Mouse (Mus musculus): ENCODE results near the gene Gm29666.

Gene Gm29666

DNA sequence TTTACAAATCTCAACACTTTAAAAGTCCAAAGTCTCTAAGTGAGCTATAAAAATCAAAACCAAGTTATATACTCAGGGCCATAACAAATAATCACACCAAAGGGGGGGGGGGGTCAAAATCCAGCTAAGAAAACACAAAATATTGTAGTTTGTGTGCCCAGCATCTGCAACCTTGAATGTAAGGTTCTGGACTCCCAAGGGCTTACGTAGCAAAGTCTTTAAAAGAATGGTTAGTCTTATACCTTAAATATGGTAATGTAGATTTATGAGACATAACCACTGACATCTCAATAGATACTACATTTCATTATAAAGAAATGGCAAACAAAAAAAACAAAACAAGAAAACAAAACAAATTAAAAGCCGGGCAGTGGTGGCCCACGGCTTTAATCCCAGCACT lies at the start of gene Gm29666:
Gene Gm29666 (minus strand): TSS at position 101 of the 400 bp plus-strand sequence.
- DNase-seq (ENCODE audit: low spot score): no peak

DNA sequence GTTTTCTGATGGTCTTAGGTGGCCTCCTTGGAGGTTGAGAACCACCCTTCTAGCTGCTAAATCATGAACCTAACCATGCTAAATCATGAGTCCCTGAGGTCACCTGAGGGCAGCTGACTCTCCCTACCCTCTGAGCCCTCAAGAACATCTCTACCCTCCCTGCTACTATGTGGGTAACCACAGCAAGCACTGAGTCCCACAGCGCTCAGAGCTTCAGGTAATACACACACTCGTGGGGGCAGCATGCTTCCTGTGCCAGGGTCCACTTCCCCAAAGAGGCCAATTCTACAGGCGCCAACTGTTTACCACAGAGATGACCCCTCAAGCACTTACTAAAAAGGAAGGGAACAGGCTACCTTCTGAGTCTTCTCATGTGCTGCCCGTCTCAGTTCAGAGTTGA lies 48.7 kb upstream of the Gm29666 start:
- DNase-seq (ENCODE audit: low spot score): no peak

DNA sequence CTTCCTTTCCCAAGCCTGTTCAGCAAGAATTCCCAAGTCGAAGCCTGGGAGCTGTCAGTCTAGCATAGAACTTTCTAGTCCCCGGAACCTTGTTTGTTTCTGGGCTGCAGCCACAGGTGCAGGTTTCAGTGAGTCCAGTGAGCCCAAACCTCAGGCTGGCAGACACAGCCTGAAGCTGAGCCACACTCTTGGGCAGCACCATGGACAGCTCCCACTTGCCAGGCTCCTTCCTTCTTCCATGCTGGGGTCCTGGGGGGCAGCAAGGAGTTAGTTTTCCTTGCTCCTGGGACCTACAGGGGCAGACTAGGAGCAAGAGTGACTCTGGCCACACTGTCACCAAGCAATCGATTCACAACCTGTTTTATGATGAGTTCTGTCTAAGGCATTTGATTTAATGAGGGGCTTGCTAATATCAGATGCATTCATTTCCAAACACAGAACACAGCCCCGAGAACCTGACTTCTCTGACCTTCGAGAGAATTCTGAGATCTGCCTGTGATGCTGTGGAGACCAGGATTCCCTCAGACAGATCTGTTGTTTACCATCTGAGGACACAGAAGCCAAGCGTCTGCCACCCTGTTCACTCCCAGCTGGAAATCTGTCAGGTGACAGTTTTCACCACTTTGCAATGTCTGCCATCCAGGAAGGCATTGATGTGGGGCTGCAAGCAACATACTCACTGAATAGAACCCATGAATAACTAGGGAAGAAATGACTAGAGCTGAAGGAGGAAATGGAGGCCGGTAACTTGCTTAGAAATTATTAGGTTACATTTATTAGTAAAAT lies 45.9 kb upstream of the Gm29666 start:
- peak; percentile 67 for DNase-seq (ENCODE audit: low spot score)

DNA sequence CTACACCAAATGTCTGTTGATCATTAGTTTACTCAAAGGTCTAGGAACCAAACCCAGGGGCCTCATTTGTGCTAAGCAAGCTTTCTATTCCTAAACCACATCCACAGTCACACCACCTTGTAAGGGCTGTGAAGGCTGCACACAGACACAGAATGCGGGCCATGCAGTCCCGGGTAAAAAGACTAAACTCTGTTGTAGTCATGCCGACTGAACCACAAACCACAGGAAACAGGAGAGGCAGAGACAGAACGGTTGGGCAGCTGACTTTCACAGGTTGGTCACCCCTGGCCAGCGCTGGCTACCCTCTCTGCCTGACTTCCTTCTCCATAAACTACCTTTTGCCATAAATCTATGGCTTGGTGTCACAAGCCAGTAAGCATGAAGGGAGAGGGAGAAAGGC lies 44.9 kb upstream of the Gm29666 start:
- no peak for DNase-seq (ENCODE audit: low spot score)

DNA sequence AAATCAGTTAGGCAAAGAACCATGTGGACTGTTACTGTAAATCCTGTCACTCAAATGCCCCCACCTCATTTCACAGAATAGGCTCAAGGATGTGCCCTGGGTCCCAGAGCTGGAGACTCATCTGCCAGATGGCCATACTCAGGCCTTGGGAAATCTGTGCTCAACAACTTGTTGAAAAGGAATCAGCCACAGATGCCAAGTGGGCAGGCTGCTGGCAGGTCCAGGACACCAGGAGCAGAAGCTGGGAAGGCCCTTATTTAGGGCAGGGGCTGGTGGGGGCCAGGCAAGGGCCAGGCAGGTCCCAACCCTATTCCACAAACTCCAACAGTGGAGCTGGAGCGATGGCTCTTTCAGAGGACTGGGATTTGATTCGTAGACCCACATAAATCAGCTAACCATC lies 42.7 kb upstream of the Gm29666 start:
- no peak for DNase-seq (ENCODE audit: low spot score)

DNA sequence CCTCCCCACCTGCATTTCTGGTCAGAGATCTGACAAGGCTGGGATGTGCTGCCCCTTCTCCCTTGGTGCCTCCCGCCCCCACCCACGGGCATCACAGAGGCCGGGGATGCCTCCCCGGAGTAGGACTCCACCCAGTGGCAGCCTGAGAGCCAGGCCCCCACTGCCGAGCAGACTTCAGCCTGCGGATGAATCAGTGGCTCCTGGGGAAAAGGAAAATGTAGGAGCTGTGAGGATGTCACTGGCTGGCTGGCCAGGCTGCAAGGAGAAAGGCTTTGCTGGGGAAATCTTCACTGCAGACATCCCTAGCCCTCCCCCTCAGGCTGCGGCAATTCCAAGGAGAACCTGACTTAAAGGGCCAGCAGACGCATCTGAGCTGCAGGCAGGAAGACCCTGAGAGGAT lies 40.9 kb upstream of the Gm29666 start:
- no peak for DNase-seq (ENCODE audit: low spot score)

DNA sequence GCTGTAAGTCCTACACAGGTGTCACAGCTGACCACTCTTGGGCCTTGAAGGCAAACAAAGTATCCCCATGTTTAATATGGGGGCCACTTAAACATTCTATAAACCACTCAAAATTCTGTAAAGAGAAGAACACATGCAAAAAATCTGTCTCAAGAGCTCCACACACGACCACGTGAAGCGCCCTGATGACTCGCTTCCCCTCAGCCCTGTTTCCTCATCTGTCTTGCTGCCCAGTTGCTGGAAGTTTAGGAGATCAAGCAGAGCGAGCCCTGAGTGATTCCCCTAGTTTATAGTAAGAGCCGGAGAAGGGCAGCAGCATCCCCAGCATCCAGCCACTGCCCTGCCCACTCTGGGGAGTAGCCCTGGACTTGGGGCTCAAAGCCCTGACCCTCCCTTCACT lies 40.1 kb upstream of the Gm29666 start:
- DNase-seq (ENCODE audit: low spot score): no peak

DNA sequence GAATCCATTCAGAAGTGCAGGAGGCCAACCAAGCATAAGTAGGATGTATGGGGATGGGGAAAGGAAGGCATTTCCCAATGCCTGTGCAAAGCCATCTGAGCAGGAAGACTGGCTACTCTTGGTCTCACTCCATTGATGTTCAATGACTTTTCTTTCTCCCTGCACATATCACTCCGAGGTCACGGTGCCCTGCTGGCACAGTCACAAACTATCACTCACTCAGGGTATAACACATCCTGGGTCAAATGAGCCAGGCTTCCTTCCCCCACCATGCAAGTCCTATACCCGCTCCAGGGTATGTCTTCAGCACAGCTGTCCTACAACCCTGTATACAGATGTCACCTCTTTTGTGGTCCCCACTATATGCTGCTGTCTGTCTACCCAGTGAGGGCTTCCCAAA lies 38.5 kb upstream of the Gm29666 start:
- DNase-seq (ENCODE audit: low spot score): no peak

DNA sequence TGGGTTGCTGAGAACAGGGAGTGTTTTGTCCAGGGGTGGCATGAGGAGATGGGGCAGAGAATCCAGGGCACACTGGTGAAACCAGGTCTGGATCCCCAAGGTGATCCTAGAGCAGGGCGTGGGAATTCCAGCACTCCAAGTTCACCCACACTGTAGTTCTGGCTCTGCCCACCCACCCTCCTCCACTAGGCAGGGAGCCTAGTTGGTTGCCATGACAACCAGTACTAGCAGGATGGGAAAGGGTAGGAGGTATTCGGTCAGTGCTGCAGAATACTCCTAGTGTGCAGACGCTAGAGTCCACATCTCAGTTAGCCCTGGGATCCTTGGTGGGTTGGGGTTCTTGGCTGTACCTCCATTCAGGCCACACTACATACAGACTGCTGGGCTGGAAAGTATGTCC lies 38.0 kb upstream of the Gm29666 start:
- DNase-seq (ENCODE audit: low spot score): no peak

DNA sequence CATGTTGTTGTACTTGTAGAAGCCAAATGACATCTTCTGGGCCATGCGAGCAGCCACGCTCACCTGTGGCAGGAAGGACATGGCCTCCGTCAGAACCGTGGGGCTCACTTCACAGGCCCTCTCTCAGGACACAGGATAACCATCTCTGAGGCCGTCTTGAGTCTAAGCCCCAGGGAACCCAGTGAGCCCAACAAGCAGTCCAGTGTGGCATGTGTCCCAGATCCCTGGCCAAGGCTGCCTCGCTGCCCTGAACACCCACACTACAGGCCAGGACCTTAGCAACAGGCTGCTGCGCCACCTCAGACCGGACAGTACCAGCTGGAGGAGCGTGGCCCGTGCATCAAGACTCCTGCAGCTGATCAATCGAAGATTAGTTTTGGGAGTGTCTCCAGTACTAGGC lies 33.4 kb upstream of the Gm29666 start:
- no peak for DNase-seq (ENCODE audit: low spot score)

DNA sequence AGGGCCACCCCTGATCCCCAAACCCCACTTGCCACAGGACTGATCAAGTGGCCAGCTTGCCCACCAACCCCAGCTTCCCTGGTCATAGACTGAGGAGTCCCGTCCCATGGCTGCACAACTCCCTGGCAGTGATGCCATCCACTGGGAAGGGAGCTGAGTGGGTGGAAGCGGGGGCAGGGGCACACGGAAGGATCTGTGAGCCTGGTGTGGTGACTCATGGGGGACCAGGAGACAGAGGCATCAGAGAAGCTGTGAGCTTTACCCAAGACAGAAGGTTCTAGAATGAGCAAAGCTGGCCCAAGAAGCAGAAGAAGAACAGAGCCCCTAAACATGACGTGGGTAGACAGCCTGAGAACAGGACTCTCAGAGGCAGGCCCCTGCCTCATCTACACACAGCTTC lies 30.2 kb upstream of the Gm29666 start:
- no peak for DNase-seq (ENCODE audit: low spot score)

DNA sequence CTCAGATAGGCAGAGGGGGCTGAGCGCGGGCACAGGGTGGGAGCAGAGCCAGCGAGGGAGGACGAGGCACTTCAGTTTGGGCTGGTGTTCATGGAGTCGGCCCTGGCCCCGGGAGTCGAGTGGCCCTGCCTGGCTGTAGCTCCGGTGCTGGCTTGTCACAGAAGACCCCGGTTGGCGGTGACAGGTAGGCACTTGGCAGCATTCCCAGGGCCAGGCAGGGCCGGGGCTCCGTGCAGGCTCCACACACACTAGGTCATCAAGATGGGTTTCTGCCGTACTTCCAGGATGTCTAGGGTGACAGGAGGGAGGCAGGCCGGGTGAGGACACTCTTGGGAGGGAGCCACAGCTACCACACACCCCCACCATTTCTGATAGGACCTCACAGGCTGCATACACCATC lies 29.2 kb upstream of the Gm29666 start:
- no peak for DNase-seq (ENCODE audit: low spot score)

DNA sequence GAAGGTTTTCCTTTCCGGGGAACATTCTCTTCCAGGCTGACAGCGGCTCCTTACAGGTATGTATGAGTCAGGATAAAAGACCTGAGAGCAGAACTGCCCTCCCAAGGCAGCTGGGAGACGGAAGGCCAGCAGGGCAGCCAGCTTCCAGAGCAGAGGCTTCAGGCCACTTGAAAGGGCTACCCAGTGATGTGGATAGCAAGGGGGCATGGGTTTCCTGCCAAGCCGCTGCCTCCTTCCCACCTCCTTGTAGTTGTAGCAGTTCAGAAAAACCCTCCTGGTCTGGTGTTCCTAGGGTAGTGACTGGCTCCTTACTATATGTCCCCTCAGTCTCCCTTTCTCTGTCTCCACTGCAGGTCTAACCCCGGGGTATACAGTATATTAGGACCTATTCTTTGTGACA lies 24.5 kb upstream of the Gm29666 start:
- DNase-seq (ENCODE audit: low spot score): no peak

DNA sequence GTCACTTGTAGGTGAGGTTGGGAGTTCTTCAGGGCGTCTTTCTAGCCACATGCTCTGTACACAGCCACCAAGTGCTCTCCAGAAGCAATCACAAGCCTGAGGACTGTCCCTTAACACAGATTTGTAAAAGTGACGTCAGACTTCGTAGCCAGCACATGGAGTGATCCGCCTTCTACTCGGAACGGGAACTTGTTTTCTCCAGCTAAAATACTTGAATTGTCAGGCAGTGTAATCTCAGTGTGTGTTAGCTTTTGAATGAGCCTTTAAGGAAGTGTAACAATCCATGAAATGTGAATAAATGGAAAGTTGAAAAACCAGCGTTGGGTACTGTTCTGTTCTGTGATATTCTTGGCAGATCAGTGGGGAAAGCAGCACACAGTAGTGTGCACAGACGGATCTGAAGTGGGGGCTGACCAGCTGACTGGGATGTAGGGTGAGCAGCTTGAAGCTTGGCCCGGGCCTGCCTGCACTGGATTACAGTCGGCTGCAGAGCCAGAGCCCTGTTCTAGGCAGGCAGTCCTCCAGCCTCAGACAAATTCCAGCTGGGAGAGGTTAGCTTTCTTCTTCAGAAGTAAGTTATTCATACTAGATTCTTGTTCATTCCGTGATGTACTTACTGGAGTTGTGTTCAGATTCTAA lies 22.9 kb upstream of the Gm29666 start:
- no peak for DNase-seq (ENCODE audit: low spot score)

DNA sequence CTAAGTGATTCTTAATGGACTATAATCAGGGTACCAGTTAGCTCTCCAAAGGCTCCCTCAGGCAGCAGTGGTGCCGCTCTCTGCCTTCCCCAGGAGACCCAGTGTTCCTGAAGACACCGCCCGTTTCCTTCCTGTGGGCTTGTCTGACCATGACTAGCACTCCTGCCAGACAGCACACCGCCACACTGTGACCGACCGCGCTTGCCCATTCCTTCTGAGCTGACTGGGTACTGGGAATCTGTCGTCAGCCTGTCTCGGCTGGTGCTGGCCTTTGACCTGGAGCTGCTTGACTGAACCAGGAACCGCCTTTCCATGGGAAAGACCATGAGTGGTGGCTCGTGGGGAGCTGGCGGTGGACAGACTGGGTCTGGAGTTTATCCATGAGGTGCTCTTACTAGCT lies 20.3 kb upstream of the Gm29666 start:
- no peak for DNase-seq (ENCODE audit: low spot score)

DNA sequence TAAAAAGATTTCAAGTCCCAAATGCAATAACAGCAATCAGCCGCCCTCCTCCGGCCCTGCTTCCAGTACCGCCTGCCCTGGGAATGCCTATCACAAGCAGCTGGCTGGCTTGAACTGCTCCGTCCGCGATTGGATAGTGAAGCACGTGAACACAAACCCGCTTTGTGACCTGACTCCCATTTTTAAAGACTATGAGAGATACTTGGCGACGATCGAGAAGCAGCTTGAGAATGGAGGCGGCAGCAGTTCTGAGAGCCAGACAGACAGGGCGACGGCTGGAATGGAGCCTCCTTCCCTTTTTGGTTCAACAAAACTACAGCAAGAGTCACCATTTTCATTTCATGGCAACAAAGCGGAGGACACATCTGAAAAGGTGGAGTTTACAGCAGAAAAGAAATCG lies 15.1 kb upstream of the Gm29666 start:
- no peak for DNase-seq (ENCODE audit: low spot score)

DNA sequence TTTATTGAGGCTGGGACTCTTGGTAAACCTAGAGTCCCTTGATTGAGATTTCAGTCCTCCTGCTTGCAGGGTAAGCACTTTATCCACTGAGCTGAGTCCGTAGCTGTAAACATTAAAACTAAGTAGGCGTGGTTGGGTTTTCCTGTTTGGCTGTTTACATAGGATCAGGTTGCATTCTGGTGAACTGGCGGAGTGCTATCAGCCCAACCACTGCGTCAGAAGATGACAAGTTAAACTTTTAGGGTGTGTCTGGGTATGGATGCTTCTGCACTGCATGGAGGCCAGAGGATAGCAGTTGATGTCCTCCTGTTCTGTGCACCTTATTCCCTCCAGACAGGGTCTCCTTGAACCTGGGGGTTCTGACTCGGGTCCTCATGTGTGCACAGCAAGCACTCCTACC lies 12.5 kb upstream of the Gm29666 start:
- no peak for DNase-seq (ENCODE audit: low spot score)

DNA sequence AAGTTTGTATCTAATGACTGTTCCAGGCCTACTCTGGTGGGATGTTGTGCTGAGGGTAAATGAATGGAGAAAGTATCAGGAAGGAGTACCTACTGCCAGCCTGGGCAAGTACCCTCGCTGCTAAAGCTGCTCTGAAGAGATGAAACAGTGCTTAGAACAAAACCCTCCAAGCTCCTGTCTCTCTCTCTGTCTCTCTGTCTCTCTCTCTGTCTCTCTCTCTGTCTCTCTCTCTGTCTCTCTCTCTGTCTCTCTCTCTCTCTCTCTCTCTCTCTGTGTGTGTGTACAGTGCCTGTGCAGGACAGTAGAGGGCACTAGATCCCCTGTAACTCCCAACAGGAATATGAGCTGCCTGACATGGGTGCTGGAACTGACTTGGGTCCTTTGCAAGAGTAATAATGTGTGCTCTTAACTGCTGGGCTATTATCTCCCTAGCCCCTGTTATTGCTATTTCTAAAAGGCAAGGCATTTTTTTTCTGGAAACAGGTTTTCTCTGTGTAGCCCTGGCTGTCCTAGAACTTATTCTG lies 5.7 kb upstream of the Gm29666 start:
- peak; percentile 41 for DNase-seq (ENCODE audit: low spot score)

DNA sequence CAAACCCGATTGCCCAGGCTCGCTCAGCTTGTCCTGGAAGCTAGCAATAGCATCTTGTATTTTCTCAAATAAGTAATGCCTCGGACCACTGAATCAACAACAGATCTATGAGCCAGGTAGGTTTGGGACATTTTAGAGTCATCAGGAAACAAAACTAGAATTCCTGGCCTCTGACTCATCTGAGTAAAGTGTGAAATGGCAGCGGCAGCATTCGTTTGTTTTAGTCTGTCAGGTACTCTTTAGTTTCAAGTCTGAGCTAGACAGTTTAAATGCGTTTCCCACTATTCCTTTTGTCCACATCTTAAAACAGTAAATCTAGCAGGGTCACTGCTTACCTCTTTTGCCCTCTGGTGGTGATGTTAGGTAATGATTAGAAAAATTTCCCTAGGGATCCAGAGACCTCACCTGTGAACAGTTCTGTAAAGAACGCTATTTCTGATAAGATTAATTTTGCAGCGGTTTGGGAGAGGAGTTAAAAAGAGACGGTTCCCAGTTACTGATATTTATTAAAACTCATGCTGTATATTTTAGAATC lies 5.0 kb upstream of the Gm29666 start:
- peak; percentile 88 for DNase-seq (ENCODE audit: low spot score)

DNA sequence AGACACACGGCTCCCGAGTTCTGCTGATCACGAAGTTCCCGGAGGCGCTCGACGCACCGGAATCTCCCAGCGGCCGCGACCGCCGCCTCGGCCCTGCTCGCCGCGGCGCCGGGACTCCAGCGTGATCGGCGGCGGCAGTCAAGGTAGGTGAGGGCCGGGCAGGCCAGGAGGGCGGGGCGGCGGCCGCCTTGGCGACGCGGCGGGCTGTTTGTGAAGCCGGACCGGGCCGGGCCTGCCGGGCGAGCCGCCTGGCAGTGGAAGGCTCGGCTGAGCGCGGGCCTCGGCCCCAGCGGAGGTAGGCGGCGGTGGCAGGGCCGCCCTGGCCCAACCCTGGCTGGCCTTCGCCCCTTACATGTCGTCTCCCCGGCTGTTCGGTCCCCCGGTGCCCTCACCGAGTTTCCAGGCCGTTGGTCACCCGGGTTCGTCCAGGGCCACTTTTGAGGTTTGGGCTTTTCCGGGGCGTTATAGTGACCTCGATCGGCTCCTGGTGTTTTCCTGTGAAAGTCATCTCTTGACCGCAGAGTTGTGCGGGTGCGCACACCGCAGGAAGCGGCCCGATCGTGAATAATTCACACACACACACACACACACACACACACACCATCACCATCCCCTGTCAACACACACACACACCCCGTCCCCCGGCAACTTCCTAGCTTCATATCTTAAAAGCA lies 3.8 kb upstream of the Gm29666 start:
- no peak for DNase-seq (ENCODE audit: low spot score)

DNA sequence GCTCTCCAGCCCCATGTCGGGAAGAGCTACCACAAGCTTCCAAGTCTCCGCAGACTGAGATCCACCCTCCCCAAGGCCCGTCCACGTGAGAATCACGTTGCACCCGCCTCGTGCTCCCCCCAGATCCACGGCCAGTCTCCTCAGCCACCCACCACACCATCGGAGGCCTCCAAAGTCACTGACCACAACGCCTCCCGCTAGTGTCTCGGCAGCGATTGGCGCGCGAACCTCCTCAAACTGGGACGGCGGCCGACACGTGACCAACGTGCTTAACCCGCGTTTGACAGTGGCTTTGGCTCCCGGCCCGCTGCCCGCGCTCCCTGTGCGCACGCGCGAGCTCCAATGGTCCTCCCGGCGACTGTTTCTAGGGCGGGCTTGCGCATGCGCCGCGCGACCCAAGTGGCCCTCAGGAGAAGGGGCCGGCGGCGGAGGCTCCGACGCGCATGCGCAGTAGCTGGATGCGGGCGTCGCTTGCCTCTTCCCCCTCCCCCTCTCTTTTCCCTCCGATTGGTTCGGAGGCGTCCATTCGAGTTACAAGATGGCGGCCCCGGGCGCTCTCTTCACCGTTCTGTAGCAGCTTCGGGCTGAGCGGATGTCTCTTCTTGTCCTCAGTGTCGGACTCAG lies 3.2 kb upstream of the Gm29666 start, which contains the start of gene Nup50:
Gene Nup50 (plus strand): TSS at position 528 of the 624 bp plus-strand sequence.
- DNase-seq (ENCODE audit: low spot score): peak; percentile 100

DNA sequence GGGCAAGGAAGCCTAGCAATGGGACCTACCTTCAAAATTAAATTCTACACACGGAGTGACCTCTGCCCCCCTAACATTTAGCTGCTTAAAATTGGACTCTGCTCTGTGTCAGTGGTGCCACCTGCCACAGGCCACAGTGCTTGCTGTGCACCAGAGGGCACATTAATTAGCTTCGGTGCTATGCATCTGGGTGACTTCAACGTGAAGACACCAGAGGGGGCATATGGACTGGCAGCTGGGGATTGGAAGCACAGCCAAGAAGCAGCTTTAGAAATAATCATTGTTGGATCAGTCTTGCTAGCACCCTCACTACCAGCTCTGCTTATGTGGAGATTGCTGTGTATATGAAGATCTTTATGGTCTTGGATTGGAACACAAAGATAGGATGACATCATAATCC lies 6.6 kb downstream of the Gm29666 start:
- no peak for DNase-seq (ENCODE audit: low spot score)

Measured in retina, embryonic 14.5 days (tissue).